Mouse (Mus musculus): ENCODE measurements at regions not wholly inside any gene's neighbourhood (a gene's known extent, or its start where the extent isn't known, plus 50 kb on each side); places are given as distances from the start of the nearest gene placed in this dataset.

- no peak for TF ChIP-seq EP300 (IDR thresholded peaks at IDR 0.05; ENCODE audit: insufficient read depth, low read depth, low read length)
- TF ChIP-seq CTCF (IDR thresholded peaks at IDR 0.05; ENCODE audit: low read depth, low read length), result no peak
- no peak for TF ChIP-seq POLR2A (IDR thresholded peaks at IDR 0.05; ENCODE audit: insufficient read depth, low read length)
Measured at GRCm38 (mm10) chr9:120778423-120778822, 150.6 kb upstream of the Ctnnb1 start.

All from ES-Bruce4 (cell line).